Mouse (Mus musculus): Measurements from ENCODE around the gene Nudt21. TPM values are rescaled to one million over a fixed set of nuclear protein-coding genes. Genes with fewer than 3 reads are reported as not detected.

Gene Nudt21
- total RNA-seq (2023): 58.4 TPM

DNA sequence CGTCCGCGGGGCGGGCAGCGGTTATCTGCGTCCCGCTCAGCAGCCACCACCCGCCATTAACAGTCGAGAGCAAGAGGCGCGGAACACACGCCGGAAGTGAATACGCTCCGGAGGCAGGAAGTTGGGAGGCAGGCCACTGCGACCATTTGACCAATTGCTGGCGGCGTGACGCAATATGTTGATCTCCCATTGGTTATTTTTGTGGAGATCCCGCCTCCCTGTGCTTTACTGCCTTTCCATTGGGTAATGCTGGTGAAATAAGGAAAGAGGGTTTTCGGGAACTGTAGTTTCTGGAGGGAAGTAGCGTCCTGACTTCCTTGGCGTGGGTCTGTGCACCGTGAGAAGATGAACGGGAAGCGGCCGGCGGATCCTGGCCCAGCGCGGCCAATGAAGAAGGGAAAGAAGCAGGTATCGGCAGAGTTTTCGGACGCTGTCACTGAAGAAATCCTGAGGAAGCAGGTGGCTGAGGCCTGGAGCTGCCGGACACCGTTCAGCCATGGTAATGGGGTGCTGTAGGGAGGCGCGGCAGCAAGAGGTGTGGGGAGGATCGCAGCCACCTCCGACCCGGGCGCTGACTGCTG lies at the start of gene Nudt21, which contains the start of gene Ogfod1:
Nudt21 (minus strand) TSS at position 88 of the 581 bp plus-strand sequence.
Ogfod1 (plus strand) TSS at position 255 of the 581 bp plus-strand sequence.

DNA sequence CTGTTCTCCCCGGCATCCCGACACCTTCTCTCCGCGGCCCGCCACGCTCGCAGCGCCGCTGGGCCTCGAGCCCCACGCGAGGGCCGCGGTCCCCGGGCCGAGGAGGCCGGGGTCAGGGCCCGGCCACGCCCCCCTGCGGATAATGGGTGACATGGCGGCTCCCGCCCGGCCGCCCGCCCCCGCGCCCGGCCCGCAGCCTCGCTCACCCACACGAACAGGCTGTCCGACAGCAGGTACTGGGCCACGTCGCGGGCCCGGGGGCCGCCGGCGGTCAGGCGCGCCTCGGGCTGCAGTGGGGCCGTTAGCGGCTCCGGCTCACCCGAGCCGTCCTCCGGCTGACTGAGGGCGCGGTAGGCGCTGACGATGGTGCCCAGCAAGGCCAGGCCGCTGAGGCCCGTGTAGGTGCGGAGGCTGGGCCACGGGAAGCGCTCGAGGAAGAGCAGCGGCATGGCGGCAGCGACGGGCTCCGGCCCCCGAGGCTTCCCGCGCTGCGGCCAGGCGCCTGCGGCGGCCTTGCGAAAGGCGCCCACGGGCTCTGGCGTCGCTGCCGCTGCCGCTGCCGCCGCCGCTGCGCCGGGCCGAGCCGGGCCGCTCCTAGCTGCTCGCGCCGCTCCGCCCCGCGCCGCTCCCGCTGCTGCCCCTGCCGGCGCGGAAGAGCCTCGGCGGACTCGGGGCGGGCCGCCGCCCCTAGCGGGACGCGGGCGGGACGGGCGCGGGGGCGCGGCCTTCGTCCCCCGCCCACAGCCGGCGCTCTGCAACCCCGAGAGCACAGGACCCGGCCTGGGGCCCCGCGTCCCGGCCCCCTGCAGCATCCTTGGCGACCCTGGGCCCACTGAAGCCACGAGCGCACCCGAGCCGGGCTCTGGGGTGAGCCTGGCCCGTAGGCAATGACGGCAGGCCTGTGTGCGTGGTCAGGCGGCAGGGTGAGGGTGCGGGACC lies 24.5 kb downstream of the Nudt21 start, which contains the start of gene Amfr:
Amfr (minus strand) TSS at position 830 of the 939 bp plus-strand sequence.

Other genes with a start within 250 kb of the Nudt21 start
- 0.97 TPM for gene Gnao1, start 227.1 kb downstream of the Nudt21 start, total RNA-seq (2023)
- gene Amfr, start 24.2 kb downstream of the Nudt21 start, total RNA-seq (2023): 60.8 TPM
- 11.3 TPM for gene Ogfod1, start 167 bp upstream of the Nudt21 start, total RNA-seq (2023)
- 20.0 TPM for gene Bbs2, start 61.9 kb upstream of the Nudt21 start, total RNA-seq (2023)
- not detected for gene Mt4, start 100.2 kb upstream of the Nudt21 start, total RNA-seq (2023)
- gene Mt3, start 115.6 kb upstream of the Nudt21 start, total RNA-seq (2023): not detected
- gene Mt2, start 135.6 kb upstream of the Nudt21 start, total RNA-seq (2023): not detected
- gene Mt1, start 142.1 kb upstream of the Nudt21 start, total RNA-seq (2023): 5.0 TPM
- 30.6 TPM for gene Nup93, start 177.5 kb upstream of the Nudt21 start, total RNA-seq (2023)